Comparison of ENCODE assay signal across 24 mouse cellular contexts in the genomic region with DNA sequence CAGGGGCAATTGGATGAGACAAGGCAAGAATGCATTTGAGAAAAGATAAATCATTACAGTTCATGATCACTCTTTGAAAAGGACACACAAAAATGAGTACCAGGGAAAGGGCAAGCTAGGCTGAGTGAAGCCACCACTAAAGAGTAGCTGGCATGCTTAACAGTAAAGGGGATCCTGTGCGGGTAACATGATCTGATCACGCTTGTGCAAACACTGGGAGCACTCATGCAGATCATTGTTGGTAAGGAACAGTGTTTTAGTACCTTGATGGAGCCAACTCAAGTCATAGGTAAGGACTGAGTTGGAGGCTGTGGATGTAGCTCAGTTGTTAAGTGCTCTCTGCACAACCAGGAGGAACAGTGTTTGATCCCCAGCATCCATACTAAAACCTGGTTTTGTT.
"Had no signal": no experiment of that assay in that cellular context is flagged by ENCODE, and none has a peak within 500 bp of the region (broad histone marks: within the 10 kb centered on the region; RNA-seq: fewer than 3 reads in every experiment).

No protein-coding gene starts in this region.

- DNase-seq: kidney, adult 11 months; kidney, postnatal 10 days; layer of hippocampus, adult 9-11 months; liver; lung, adult 18-20 months; lung, postnatal 10 days; lung, postnatal 36 days; retina, postnatal 1 day; right cerebral cortex, postnatal 25 days; spleen, adult 18-20 months; thymus, postnatal 25 days had no signal

- H3K4me3 ChIP-seq: layer of hippocampus, adult 2 months; limb, embryonic 10.5 days; limb, embryonic 13.5 days; liver, embryonic 12.5 days; liver, embryonic 15.5 days; lung, embryonic 15.5 days; megakaryocyte, embryonic 14.5 days; midbrain, embryonic 10.5 days; midbrain, embryonic 13.5 days; myocyte; neural tube, embryonic 13.5 days; stomach, embryonic 15.5 days had no signal

- H3K27ac ChIP-seq: layer of hippocampus, adult 2 months; limb, embryonic 10.5 days; limb, embryonic 13.5 days; liver, embryonic 12.5 days; liver, embryonic 15.5 days; lung, embryonic 15.5 days; midbrain, embryonic 10.5 days; midbrain, embryonic 13.5 days; neural tube, embryonic 13.5 days; stomach, embryonic 15.5 days had no signal

- H3K27me3 ChIP-seq: limb, embryonic 13.5 days; liver, embryonic 12.5 days; liver, embryonic 15.5 days; lung, embryonic 15.5 days; megakaryocyte, embryonic 14.5 days; midbrain, embryonic 13.5 days; neural tube, embryonic 13.5 days; stomach, embryonic 15.5 days had no signal

- H3K9ac ChIP-seq: limb, embryonic 13.5 days; liver, embryonic 12.5 days; liver, embryonic 15.5 days; lung, embryonic 15.5 days; midbrain, embryonic 13.5 days; neural tube, embryonic 13.5 days; stomach, embryonic 15.5 days had no signal

- H3K4me1 ChIP-seq: limb, embryonic 10.5 days; liver, embryonic 12.5 days; liver, embryonic 15.5 days; lung, embryonic 15.5 days; megakaryocyte, embryonic 14.5 days; midbrain, embryonic 10.5 days; midbrain, embryonic 13.5 days; neural tube, embryonic 13.5 days; stomach, embryonic 15.5 days had no signal

- H3K4me2 ChIP-seq: limb, embryonic 13.5 days; liver, embryonic 12.5 days; liver, embryonic 15.5 days; lung, embryonic 15.5 days; midbrain, embryonic 13.5 days; neural tube, embryonic 13.5 days; stomach, embryonic 15.5 days had no signal

- H3K36me3 ChIP-seq: limb, embryonic 10.5 days; limb, embryonic 13.5 days; liver, embryonic 12.5 days; liver, embryonic 15.5 days; lung, embryonic 15.5 days; midbrain, embryonic 10.5 days; midbrain, embryonic 13.5 days; neural tube, embryonic 13.5 days; stomach, embryonic 15.5 days had no signal

- H3K9me3 ChIP-seq: limb, embryonic 10.5 days; limb, embryonic 13.5 days; liver, embryonic 12.5 days; liver, embryonic 15.5 days; lung, embryonic 15.5 days; megakaryocyte, embryonic 14.5 days; midbrain, embryonic 10.5 days; midbrain, embryonic 13.5 days; neural tube, embryonic 13.5 days; stomach, embryonic 15.5 days had no signal

- ATAC-seq: liver, embryonic 12.5 days; midbrain, embryonic 13.5 days; midbrain, embryonic 16.5 days had no signal
